Mouse (Mus musculus): ENCODE measurements at regions not wholly inside any gene's neighbourhood (a gene's known extent, or its start where the extent isn't known, plus 50 kb on each side); places are given as distances from the start of the nearest gene placed in this dataset.

DNA sequence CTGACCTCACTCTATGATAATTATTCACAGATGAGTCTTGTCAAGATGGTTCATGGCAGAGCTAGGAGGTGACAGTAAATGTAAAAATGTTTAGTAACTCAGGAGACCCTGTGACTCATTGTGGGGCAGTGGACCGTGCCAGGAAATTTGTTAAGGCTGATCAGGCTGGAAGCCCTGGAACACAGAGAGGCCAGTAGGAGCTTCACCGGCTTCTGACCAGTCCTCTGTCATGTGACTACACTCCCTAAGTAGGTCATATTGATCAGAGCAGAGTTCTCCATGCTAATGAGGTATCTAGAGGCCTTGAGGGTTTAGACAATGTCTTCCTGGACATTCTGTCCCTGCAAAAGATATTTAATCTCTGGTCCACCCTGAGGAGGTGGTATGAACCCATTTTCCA, 351.8 kb upstream of the Camk1g start:
- Histone ChIP-seq H3K27me3 (ENCODE audit: control insufficient read depth, insufficient read depth, low read length) (no peaks in the 10 kb centered on the region), H3K36me3 (ENCODE audit: control insufficient read depth, insufficient read depth, low read length) (no peaks in the 10 kb centered on the region), H3K27ac (ENCODE audit: insufficient read depth, low read length) (no peak overlapping the region), H3K4me1 (ENCODE audit: control insufficient read depth, insufficient read depth, insufficient read length) (no peaks in the 10 kb centered on the region), H3K4me3 (ENCODE audit: extremely low read depth, insufficient read depth, insufficient read length) (no peak overlapping the region)
- WGBS, result 91% methylated on average over 2 of the region's 2 CpGs
- no peak for DNase-seq (ENCODE audit: low read depth in 1 of 2, low spot score in 2 of 2)
- TF ChIP-seq CTCF (IDR thresholded peaks at IDR 0.05; ENCODE audit: extremely low read depth, insufficient read depth, insufficient read length, insufficient replicate concordance), result no peak
- no peak for TF ChIP-seq POLR2A (IDR thresholded peaks at IDR 0.05; ENCODE audit: low read depth, low read length)

DNA sequence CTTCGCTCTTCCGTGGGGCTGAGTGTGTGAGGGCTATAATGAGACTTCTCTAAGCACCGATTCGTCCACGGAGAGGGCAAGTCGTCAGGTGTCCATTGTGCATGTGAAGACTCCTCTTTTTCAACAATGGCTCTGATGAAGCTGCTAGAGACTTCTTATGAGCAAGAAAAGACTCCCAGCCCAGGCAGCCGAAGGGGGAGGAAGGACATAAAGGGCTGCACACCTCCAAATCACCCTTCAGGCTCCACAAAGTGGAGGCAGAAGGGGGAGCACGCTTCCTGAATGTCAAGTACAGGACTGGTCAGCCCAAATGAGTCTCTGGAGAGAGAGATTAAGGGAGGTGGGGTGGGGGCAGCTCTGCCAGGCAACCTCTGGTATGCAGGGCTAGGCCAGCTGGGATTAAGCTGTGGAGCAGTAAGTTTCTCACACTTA, 350.3 kb upstream of the Camk1g start:
- Histone ChIP-seq H3K36me3 (ENCODE audit: control insufficient read depth, insufficient read depth, low read length) (no peaks in the 10 kb centered on the region), H3K27me3 (ENCODE audit: control insufficient read depth, insufficient read depth, low read length) (no peaks in the 10 kb centered on the region), H3K4me3 (ENCODE audit: extremely low read depth, insufficient read depth, insufficient read length) (no peak overlapping the region), H3K4me1 (ENCODE audit: control insufficient read depth, insufficient read depth, insufficient read length) (no peaks in the 10 kb centered on the region), H3K27ac (ENCODE audit: insufficient read depth, low read length) (no peak overlapping the region)
- TF ChIP-seq CTCF (IDR thresholded peaks at IDR 0.05; ENCODE audit: extremely low read depth, insufficient read depth, insufficient read length, insufficient replicate concordance) (no peak), POLR2A (IDR thresholded peaks at IDR 0.05; ENCODE audit: low read depth, low read length) (no peak)
- WGBS, result 77% methylated on average over 8 of the region's 8 CpGs
- no peak for DNase-seq (ENCODE audit: low read depth in 1 of 2, low spot score in 2 of 2)

DNA sequence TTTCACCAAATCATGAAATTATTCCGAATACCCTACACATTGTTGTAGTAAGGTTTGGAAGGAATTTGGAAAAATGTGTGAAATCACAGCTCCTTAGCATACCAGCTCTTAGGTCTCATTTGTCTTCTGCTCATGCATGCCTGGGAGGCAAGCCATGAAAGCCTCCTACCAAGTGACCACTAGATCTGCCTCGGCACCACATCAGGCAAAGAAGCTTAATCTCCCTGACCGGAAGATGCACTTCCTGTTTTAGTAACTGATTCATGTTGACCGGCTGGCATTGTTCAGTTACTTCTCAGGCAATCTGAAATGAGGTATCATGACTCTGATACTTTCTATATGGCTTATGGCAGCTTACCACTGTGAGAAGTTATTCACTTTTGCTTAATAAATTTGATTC, 345.2 kb upstream of the Camk1g start:
- no peak for DNase-seq (ENCODE audit: low read depth in 1 of 2, low spot score in 2 of 2)
- Histone ChIP-seq H3K4me3 (ENCODE audit: extremely low read depth, insufficient read depth, insufficient read length) (no peak overlapping the region), H3K4me1 (ENCODE audit: control insufficient read depth, insufficient read depth, insufficient read length) (no peaks in the 10 kb centered on the region), H3K27ac (ENCODE audit: insufficient read depth, low read length) (no peak overlapping the region), H3K27me3 (ENCODE audit: control insufficient read depth, insufficient read depth, low read length) (no peaks in the 10 kb centered on the region), H3K36me3 (ENCODE audit: control insufficient read depth, insufficient read depth, low read length) (no peaks in the 10 kb centered on the region)
- WGBS, result 38% methylated on average over 4 of the region's 4 CpGs
- TF ChIP-seq POLR2A (IDR thresholded peaks at IDR 0.05; ENCODE audit: low read depth, low read length), result no peak
- no peak for TF ChIP-seq CTCF (IDR thresholded peaks at IDR 0.05; ENCODE audit: extremely low read depth, insufficient read depth, insufficient read length, insufficient replicate concordance)

DNA sequence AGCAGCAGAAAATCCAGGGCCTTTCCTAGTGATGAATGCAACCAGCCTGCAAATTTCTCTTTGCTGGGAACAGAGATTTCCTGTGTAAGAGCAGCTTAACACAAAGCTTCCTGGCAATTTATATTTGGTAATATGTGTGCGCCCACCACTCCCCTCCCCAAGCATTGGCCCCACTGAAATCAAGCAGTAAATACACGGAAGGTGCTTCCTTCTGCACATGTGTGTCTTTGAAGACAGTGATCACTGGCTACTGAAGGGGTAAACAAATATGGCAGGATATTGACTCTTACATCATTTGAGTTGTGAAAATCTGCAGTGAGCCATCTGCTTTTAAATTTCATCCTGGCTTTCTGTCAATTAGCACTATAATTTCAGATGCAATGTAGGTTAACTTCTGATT, 344.5 kb upstream of the Camk1g start:
- no peak overlapping the region for H3K27ac ChIP-seq (ENCODE audit: insufficient read depth, low read length)
- DNase-seq (ENCODE audit: low read depth in 1 of 2, low spot score in 2 of 2), result no peak
- TF ChIP-seq CTCF (IDR thresholded peaks at IDR 0.05; ENCODE audit: extremely low read depth, insufficient read depth, insufficient read length, insufficient replicate concordance) (no peak), POLR2A (IDR thresholded peaks at IDR 0.05; ENCODE audit: low read depth, low read length) (no peak)
- WGBS, result 83% methylated on average over 2 of the region's 2 CpGs
- H3K4me3 ChIP-seq (ENCODE audit: extremely low read depth, insufficient read depth, insufficient read length), result no peak overlapping the region
- no peaks in the 10 kb centered on the region for H3K27me3 ChIP-seq (ENCODE audit: control insufficient read depth, insufficient read depth, low read length)
- no peaks in the 10 kb centered on the region for H3K4me1 ChIP-seq (ENCODE audit: control insufficient read depth, insufficient read depth, insufficient read length)
- H3K36me3 ChIP-seq (ENCODE audit: control insufficient read depth, insufficient read depth, low read length), result no peaks in the 10 kb centered on the region

DNA sequence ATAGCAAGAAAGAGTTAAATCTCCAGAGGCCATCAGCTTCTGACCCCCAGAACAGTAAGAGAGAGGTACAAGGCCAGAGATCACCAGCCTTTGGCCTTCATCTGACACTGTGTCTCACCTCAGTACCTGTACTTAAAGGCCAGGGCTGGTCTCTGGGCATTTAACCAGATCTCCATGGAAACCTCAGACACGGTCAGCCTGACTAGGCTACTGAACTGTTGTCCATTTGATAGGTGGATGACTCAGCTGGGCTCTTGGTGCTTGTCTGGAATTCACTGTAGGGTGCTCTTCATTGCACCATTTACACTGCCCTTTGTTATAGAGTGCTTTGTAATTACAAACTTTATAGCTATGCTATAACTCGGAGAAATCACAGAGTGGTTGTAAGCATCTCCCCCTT, 335.1 kb upstream of the Camk1g start:
- H3K27ac ChIP-seq (ENCODE audit: insufficient read depth, low read length), result no peak overlapping the region
- H3K36me3 ChIP-seq (ENCODE audit: control insufficient read depth, insufficient read depth, low read length), result no peaks in the 10 kb centered on the region
- no peak overlapping the region for H3K4me3 ChIP-seq (ENCODE audit: extremely low read depth, insufficient read depth, insufficient read length)
- WGBS, result 89% methylated on average over 2 of the region's 2 CpGs
- no peak for DNase-seq (ENCODE audit: low read depth in 1 of 2, low spot score in 2 of 2)
- no peaks in the 10 kb centered on the region for H3K4me1 ChIP-seq (ENCODE audit: control insufficient read depth, insufficient read depth, insufficient read length)
- H3K27me3 ChIP-seq (ENCODE audit: control insufficient read depth, insufficient read depth, low read length), result no peaks in the 10 kb centered on the region
- TF ChIP-seq POLR2A (IDR thresholded peaks at IDR 0.05; ENCODE audit: low read depth, low read length) (no peak), CTCF (IDR thresholded peaks at IDR 0.05; ENCODE audit: extremely low read depth, insufficient read depth, insufficient read length, insufficient replicate concordance) (no peak)

DNA sequence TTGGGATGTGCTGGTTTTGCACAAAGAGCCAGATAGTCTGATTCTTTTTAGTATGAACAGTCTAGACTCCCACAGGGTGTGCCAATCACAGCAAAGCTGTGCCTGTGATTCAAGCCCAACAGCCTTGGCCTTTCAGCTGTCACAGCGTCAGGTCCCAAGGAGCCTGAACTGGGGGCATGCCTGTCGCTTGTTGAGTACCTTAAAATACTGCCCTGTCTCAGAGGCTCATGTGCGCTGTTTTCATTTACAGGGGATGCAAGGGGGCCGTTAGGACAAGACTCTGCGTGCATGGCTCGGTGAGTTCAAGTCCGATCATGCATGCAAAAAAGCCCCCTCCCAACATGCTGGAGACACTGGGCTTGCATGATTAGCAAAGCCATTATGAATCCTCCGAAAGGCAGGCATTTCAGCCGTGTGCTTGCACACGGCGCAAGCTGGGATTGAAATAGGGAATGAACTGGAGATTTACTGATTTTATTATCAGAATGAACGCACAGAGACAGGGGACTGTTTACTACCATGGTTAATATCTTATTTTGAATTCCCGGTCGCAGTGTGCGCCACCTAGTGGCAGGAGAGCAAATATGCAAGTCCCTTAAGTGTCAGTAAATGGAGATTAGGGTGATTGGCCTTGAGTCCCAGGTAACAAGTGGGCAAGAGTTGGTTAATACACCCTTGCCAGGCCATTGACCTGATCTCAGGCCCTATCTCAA, 332.8 kb upstream of the Camk1g start:
- WGBS, result 46% methylated on average over 15 of the region's 15 CpGs
- DNase-seq (ENCODE audit: low read depth in 1 of 2, low spot score in 2 of 2), result no peak
- Histone ChIP-seq H3K4me1 (ENCODE audit: control insufficient read depth, insufficient read depth, insufficient read length) (no peaks in the 10 kb centered on the region), H3K4me3 (ENCODE audit: extremely low read depth, insufficient read depth, insufficient read length) (no peak overlapping the region), H3K27ac (ENCODE audit: insufficient read depth, low read length) (no peak overlapping the region), H3K36me3 (ENCODE audit: control insufficient read depth, insufficient read depth, low read length) (no peaks in the 10 kb centered on the region), H3K27me3 (ENCODE audit: control insufficient read depth, insufficient read depth, low read length) (no peaks in the 10 kb centered on the region)
- TF ChIP-seq POLR2A (IDR thresholded peaks at IDR 0.05; ENCODE audit: low read depth, low read length) (no peak), CTCF (IDR thresholded peaks at IDR 0.05; ENCODE audit: extremely low read depth, insufficient read depth, insufficient read length, insufficient replicate concordance) (peak; percentile 39; the same call in 1 of the 2 replicates)

DNA sequence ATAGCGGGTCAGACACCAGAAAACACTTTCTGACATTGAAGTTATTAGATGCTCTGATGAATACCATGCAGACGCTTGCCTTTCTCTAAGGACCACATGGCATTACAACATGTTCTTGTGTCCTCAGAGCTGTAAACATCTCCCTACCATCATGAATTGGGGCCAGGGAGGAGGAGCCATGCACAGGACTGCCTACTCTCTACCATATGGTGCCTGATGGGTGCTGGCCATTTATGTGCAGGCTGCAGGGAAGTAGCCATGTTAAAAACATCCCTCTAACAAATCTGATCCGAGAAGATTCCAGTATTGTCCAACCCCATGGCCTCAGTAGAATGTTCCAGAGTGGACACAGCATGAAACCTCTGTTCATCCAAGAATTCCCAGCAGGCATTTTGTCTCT, 330.1 kb upstream of the Camk1g start:
- H3K4me1 ChIP-seq (ENCODE audit: control insufficient read depth, insufficient read depth, insufficient read length), result no peaks in the 10 kb centered on the region
- H3K27me3 ChIP-seq (ENCODE audit: control insufficient read depth, insufficient read depth, low read length), result no peaks in the 10 kb centered on the region
- H3K36me3 ChIP-seq (ENCODE audit: control insufficient read depth, insufficient read depth, low read length), result no peaks in the 10 kb centered on the region
- 84% methylated on average over 3 of the region's 3 CpGs for WGBS
- no peak overlapping the region for H3K4me3 ChIP-seq (ENCODE audit: extremely low read depth, insufficient read depth, insufficient read length)
- no peak for DNase-seq (ENCODE audit: low read depth in 1 of 2, low spot score in 2 of 2)
- no peak overlapping the region for H3K27ac ChIP-seq (ENCODE audit: insufficient read depth, low read length)
- TF ChIP-seq POLR2A (IDR thresholded peaks at IDR 0.05; ENCODE audit: low read depth, low read length) (no peak), CTCF (IDR thresholded peaks at IDR 0.05; ENCODE audit: extremely low read depth, insufficient read depth, insufficient read length, insufficient replicate concordance) (no peak)
